Mouse (Mus musculus): ENCODE results near the gene Ankrd10.
"Not testable (repeated sequence)": the region's sequence is repeated elsewhere in the genome, so short reads cannot be mapped to it uniquely, and the experiment has no call there.

Gene Ankrd10

GRCm38 (mm10) chr8:11602006-11602680, 33.4 kb downstream of the Ankrd10 start:
- DNase-seq = peak; percentile 76

GRCm38 (mm10) chr8:11600301-11600951, 35.1 kb downstream of the Ankrd10 start:
- DNase-seq = no peak

DNA sequence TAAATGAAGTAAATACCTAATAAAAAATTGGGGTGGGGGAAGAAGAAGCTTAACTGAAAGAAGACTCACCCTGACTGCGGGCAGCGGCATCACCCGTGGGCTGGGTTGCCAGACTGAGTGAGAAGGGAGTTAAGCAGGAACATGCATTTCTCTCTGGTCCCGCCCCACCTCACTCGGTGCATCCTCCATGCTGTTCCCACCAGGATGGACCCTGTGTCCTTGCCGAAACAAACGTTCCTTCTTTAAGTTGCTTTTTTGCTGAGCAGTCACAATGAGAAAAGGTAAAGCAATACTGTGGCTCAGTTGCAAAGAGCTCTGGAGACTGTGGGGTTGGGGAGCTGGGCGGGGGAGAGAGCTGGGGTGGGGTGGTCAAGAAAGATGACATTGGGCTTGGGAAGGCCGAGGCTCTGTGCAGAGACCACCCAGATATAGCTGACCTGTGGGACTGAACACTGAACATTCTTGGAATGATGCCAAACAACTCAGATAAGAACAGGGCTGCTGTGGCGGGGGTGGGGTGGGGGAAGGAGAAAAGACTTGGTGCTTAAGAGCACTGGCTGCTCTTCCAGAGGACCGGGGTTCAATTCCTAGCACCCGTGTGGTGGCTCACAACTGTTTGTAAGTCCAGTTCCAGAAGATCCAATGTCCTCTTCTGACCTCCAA, 42.2 kb downstream of the Ankrd10 start:
- DNase-seq = no peak

DNA sequence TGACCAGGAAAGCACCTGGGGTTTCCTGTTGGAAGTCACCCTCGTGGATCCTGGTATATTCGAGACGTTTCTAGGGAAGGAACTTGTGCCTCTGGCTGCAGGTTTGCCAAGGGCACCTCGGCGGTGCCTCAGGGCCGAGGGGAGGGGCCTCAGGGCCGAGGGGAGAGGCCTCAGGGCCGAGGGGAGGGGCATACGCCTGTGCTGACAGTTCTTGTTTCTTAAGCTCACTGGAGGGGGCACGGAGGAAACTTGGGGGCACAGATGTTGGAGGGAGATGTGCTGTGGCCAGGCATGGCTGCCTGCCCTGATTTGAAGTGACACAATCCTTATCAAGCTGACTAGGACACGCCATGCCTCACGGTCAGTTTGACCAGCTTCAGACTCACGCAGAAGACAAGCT, 43.3 kb downstream of the Ankrd10 start:
- DNase-seq = no peak

DNA sequence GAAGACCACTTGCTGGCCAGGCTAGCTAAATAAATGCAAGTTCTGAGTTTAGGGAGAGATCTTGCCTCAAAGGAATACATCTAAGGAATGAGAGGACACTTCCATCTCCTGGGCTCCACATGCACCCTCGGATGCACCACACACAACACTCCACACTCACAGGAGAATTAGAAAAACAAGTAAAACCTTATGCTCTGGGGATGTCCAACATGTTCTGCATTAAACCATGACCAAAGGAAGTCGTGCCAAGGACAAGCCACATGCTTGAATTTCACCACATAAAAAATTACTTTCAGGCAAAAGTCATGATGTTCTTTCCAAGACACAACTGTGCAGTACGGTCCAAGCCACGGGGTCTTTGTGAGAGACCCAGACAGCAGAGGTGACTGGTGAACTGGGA, 43.7 kb downstream of the Ankrd10 start:
- DNase-seq = no peak

DNA sequence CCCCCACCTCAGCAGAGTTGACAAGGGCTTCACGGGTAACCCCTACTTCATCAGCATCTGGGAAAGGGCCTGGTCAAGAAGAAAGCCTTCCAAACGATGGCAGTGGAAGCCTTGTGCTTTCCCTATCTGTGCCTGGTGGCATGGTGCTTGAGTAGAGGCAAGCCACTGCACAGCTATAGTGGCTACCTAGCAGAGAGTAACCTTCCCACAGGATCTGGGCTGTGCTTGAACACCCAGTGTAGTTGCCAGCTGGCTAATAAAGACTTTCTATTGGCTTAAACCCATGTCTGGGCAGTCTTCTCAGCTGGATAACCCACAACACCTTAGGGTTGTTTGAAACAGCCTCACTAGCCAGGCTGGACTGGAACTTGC, 49.2 kb downstream of the Ankrd10 start:
- DNase-seq = no peak

- no peak for DNase-seq
Measured at GRCm38 (mm10) chr8:11585513-11586373, 49.8 kb downstream of the Ankrd10 start.

DNA sequence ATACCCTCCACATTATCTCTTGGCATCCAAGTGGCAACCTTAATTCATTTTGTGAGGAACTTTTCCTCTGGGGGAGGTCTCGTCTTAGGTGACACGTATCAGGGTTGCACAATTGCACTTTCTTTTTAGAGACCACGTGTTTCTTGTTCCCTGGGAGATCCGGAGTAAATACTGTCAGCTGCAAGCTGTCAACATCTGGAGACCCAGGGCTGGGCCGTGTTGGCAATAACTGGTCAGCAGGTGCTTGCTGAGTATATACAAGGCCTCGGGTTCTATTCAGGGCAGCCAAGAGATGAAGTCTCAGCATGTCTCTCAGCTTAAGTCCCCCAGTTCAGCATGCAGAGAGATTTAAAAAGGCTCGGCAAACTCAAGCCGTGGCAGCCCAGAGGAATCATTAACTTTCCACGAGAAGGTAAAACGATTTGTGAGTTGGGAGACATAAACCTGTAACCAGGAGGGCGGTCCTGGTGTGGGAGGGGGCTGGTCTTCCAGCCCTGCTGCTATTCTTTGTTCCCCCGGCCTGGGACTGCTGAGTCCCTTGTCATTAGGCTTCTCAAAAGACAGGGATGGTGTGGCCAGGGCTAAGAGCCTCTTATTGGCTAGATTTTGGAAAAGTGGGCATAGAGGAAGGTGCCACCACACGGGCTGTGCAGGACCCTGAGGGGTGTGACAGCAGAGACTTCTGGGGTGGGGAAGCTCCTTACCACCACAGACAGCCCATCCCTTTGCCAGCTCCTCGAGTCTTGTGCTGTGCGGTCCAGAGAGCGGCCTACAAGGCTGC, 59.8 kb downstream of the Ankrd10 start:
- no peak for DNase-seq

- DNase-seq = no peak
Measured at GRCm38 (mm10) chr8:11574911-11575603, 60.5 kb downstream of the Ankrd10 start.

- DNase-seq = no peak
Measured at GRCm38 (mm10) chr8:11572428-11572827, 63.1 kb downstream of the Ankrd10 start.

DNA sequence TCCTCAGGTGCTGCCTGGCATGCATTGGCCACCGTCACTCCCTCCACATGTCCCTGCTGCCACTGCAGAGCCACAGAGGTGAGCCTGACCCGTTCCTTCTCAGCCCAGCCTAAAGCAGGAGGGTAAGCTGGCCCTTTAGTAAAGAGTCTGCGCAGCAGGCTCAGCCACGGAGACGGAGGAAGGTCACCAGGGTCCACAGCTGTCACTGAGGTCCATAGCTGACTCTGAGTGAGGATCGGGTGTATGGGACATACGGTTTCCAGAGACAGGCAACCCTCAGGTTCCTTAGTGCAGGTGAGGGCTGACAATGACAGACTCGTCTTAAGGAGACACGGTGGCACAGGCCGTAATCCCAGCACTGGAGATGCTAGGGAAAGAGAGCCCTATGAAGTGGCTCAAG, 63.6 kb downstream of the Ankrd10 start:
- DNase-seq = no peak

- DNase-seq = no peak
Measured at GRCm38 (mm10) chr8:11570742-11571141, 64.8 kb downstream of the Ankrd10 start.

GRCm38 (mm10) chr8:11569260-11570097, 66.1 kb downstream of the Ankrd10 start:
- DNase-seq = no peak

- DNase-seq = not testable (repeated sequence)
Measured at GRCm38 (mm10) chr8:11568193-11568592, 67.4 kb downstream of the Ankrd10 start.

DNA sequence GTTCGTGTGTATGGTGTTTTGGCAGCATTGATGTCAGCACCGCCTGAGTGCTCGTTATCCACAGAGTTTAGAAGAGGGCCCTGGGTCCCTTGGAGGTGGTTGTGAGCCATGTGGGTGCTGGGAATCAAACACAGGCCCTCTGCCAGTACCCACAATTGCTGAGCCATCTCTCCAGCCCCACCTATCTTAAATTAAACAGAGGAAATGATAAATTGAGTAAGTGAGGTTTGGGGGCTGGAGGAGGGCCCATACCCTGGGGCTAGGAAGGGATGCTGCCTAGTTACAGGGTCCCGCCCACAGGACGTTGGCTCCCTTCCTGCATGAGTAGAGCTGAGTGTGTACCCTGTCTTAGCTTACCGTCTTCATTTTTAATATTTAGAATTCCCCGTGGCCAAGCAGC, 70.8 kb downstream of the Ankrd10 start:
- DNase-seq = no peak

GRCm38 (mm10) chr8:11564236-11564635, 71.3 kb downstream of the Ankrd10 start:
- no peak for DNase-seq

Measured in kidney, adult 18-20 months (tissue).